Mouse (Mus musculus) forebrain, embryonic 16.5 days (tissue): ENCODE results near the gene Gipr. TPM values are rescaled to one million over a fixed set of nuclear protein-coding genes. Genes with fewer than 3 reads are reported as not detected.

Experiments
- ATAC-seq: fragments of 200-750 bp; cut with Nextera tagmentation; 2 replicates; pipeline ENCODE4 v1.8.0; 2017; ENCODE audit warnings: mild to moderate bottlenecking, moderate library complexity
- H3K27ac ChIP-seq: fragments of 300-500 bp; sonication (generic); 2 replicates; pipeline ENCODE4 v1.5.1; 2014; ENCODE audit warnings: low read length, control low read depth
- H3K27me3 ChIP-seq: fragments of 300-500 bp; sonication (generic); replicated peaks from 2 replicates; pipeline ENCODE4 v1.6.1; 2014; ENCODE audit warnings: low read length; ENCODE audit not compliant: control insufficient read depth, insufficient read depth
- H3K36me3 ChIP-seq: fragments of 300-500 bp; sonication (generic); 2 replicates; pipeline ENCODE4 v1.6.1; 2014; ENCODE audit not compliant: control insufficient read depth, insufficient read depth
- H3K4me1 ChIP-seq: fragments of 300-500 bp; sonication (generic); replicated peaks from 2 replicates; pipeline ENCODE4 v1.6.1; 2014; ENCODE audit warnings: low read length; ENCODE audit not compliant: control insufficient read depth, insufficient read depth
- H3K4me2 ChIP-seq: fragments of 300-500 bp; sonication (generic); 2 replicates; pipeline ENCODE4 v1.6.1; 2014; ENCODE audit warnings: mild to moderate bottlenecking, low read length, control low read depth
- H3K4me3 ChIP-seq: fragments of 300-500 bp; sonication (generic); replicated peaks from 2 replicates; pipeline ENCODE4 v1.5.1; 2014; ENCODE audit warnings: mild to moderate bottlenecking, low read length, control low read depth
- H3K9ac ChIP-seq: fragments of 300-500 bp; sonication (generic); replicated peaks from 2 replicates; pipeline ENCODE4 v1.6.1; 2014; ENCODE audit warnings: low read depth, low read length, control low read depth
- H3K9me3 ChIP-seq: fragments of 300-500 bp; sonication (generic); 2 replicates; pipeline ENCODE4 v1.6.1; 2016; ENCODE audit warnings: low read length; ENCODE audit not compliant: control insufficient read depth
- WGBS: fragments of 180-500 bp; shearing (Covaris S2); extraction: QIAGEN DNeasy Blood & Tissue Kit; methylation state at CpG from one replicate; pipeline ENCODE4 v1.1.7; 2014; 5-methylcytosine and 5-hydroxymethylcytosine counted together
- polyA plus RNA-seq: library from polyadenylated mRNA; unstranded; fragments of >200 nt; fragmentation: Nextera tagmentation; extraction: Ambion mirVana; gene quantifications from 2 replicates; pipeline ENCODE4 v1.2.1, GENCODE M21; 2015

Gipr gene
- polyA plus RNA-seq, 1 experiment from 2014 or later: 32.1 TPM

DNA sequence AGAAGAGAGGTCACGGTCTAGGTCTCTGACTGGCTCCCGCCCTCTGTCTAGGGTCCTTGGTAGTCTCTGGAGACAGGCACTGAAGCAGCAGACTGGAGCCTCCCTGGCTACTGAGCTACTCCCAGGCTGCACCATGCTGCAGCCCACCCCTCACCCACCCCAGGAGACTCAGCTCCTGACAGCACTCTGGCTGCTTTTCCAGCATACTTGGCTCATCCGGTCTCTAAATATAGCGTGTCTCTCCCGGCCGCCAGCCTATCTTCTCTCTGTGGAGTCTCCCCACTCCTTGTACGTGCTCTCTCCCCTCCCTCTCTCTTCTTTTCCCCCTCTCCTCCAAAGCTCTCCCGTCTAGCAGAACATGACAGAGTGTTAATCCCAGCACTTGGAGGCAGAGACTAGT lies 4.2 kb upstream of the Gipr start:
- H3K27me3 ChIP-seq: no peaks in the 10 kb centered on the region
- H3K9me3 ChIP-seq: peaks cover 3% of the 10 kb centered on the region; the same call in 1 of the 2 replicates
- H3K9ac ChIP-seq: peak overlapping the region; percentile 33; the same call in 1 of the 2 replicates
- no peaks in the 10 kb centered on the region for H3K36me3 ChIP-seq
- peak; percentile 88 for ATAC-seq
- peak overlapping the region; percentile 96 for H3K27ac ChIP-seq
- H3K4me1 ChIP-seq: peaks cover 40% of the 10 kb centered on the region
- 39% methylated on average over 8 of the region's 8 CpGs for WGBS
- peak overlapping the region; percentile 21; the same call in 1 of the 2 replicates for H3K4me2 ChIP-seq
- H3K4me3 ChIP-seq: no peak overlapping the region

DNA sequence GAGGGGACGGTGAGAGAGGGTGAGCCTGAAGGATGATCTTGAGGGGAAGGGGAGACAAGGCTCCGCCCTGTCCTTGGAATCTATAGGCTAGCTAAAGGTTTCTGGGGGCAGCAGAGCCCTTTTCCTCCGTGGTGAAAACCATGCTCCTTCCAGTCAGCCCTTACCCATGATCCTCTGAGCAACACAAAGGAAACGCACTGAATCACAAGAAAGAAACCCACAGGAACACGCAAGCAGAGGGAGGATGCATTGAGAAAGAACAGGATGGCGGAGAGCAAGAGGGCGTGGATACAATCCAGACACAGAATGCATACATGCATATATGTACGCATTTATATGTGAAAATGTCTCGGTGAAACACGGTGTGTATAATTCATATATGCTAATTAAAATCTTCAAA lies 3.6 kb upstream of the Gipr start:
- Histone ChIP-seq H3K4me3 (no peak overlapping the region), H3K27ac (peak overlapping the region; percentile 96), H3K9me3 (peaks cover 3% of the 10 kb centered on the region; the same call in 1 of the 2 replicates), H3K9ac (peak overlapping the region; percentile 33; the same call in 1 of the 2 replicates), H3K4me2 (no peak overlapping the region), H3K27me3 (no peaks in the 10 kb centered on the region), H3K4me1 (peaks cover 46% of the 10 kb centered on the region), H3K36me3 (no peaks in the 10 kb centered on the region)
- 0 out of 2 replicates have a peak, but pooled peaks have one; percentile 2 for ATAC-seq
- 45% methylated on average over 10 of the region's 10 CpGs for WGBS

DNA sequence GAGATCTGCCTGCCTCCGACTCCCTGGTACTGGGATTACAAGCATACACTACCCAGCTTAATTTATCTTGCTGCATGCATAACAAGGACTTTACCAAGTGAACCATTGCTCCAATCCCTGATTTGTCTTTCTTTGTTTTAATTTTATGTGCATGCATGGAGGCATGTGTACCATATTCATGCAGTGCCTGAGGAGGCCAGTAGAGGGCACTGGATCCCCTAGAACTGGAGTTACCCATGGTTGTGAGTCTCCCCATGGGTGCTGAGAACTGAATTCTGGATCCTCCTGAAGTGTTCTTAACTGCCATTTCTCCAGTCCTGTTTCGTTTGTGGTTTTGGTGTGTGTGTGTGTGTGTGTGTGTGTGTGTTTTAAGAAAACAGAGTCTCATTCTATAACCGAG lies 1.1 kb upstream of the Gipr start:
- no peak overlapping the region for H3K4me3 ChIP-seq
- H3K9ac ChIP-seq: no peak overlapping the region
- peaks cover 41% of the 10 kb centered on the region for H3K4me1 ChIP-seq
- peaks cover 3% of the 10 kb centered on the region; the same call in 1 of the 2 replicates for H3K9me3 ChIP-seq
- no peak overlapping the region for H3K4me2 ChIP-seq
- no peaks in the 10 kb centered on the region for H3K36me3 ChIP-seq
- 85% methylated on average over 3 of the region's 3 CpGs for WGBS
- H3K27ac ChIP-seq: no peak overlapping the region
- H3K27me3 ChIP-seq: no peaks in the 10 kb centered on the region
- ATAC-seq: no peak

DNA sequence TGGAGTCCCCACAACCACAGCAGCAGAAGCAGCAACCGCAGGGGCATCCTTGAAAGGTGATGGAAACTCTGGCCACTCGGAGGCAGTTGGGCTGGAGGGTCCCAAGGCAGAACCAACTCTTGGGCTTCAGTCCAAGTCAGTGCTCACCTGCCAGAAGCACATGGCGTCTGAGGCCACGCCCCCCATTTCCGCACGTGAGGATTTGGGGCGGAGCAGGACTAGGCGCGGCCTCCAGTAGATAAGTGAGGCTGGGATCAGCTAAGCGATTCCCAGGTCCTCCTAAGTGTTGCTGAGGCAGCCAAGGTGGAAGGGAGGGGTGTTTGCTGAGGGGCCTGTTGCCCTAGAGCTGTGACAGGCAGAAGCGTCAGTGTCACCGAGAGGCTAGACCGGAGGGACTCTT lies 949 bp downstream of the Gipr start:
- 2% methylated on average over 13 of the region's 13 CpGs for WGBS
- peak overlapping the region; percentile 53 for H3K4me2 ChIP-seq
- H3K9ac ChIP-seq: no peak overlapping the region
- H3K27ac ChIP-seq: no peak overlapping the region
- ATAC-seq: no peak
- H3K4me1 ChIP-seq: peaks cover 38% of the 10 kb centered on the region
- peak overlapping the region; percentile 33 for H3K4me3 ChIP-seq
- no peaks in the 10 kb centered on the region for H3K36me3 ChIP-seq
- no peaks in the 10 kb centered on the region; the same call in 1 of the 2 replicates for H3K27me3 ChIP-seq
- H3K9me3 ChIP-seq: peaks cover 3% of the 10 kb centered on the region; the same call in 1 of the 2 replicates

DNA sequence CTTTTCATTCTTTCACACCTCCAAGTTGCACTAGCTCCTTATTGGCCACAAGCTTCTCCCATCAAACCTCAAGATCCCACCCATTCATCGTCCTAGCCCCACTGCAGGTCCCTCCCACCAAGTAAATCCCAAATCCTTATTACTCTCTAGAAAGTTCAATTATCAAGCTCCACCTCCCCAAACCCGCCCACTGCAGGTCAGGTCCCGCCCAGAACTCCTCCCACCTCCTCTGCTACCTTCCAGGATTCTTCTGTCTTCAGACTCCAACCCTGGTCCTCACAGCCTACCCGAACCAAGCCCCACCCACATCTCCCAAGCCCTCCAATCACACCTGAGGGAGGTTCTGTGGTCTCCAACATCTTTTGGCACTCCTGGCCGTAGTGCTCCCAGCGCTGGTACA lies 1.7 kb downstream of the Gipr start:
- peak overlapping the region; percentile 53 for H3K4me2 ChIP-seq
- no peaks in the 10 kb centered on the region for H3K36me3 ChIP-seq
- peaks cover 3% of the 10 kb centered on the region; the same call in 1 of the 2 replicates for H3K9me3 ChIP-seq
- peaks cover 38% of the 10 kb centered on the region for H3K4me1 ChIP-seq
- H3K4me3 ChIP-seq: peak overlapping the region; percentile 4; the same call in 1 of the 2 replicates
- peaks cover 4% of the 10 kb centered on the region; the same call in 1 of the 2 replicates for H3K27me3 ChIP-seq
- H3K27ac ChIP-seq: no peak overlapping the region
- ATAC-seq: peak; percentile 17; the same call in 1 of the 2 replicates
- WGBS: under 1% methylated on average over 6 of the region's 6 CpGs
- H3K9ac ChIP-seq: no peak overlapping the region

DNA sequence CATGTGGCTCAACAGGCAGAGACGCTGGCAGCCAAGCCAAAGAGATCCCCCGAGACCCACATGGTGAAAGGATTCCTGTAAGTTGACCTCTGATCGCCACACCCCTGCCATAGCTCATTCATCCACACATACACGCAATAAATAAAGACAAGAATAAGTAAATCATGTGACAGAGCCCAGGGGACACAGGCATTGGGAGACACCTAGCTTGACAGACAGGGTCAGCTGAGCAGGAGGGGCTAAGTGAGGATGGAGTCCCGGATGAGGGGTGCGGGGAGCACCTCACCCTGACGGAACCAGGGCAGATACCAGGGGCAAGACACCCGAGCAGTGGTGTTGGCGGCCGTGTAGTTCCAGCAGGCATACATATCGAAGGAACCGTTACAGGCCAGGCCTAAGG lies 2.2 kb downstream of the Gipr start:
- 28% methylated on average over 12 of the region's 12 CpGs for WGBS
- Histone ChIP-seq H3K4me2 (peak overlapping the region; percentile 53; the same call in 1 of the 2 replicates), H3K36me3 (no peaks in the 10 kb centered on the region), H3K27me3 (peaks cover 4% of the 10 kb centered on the region; the same call in 1 of the 2 replicates), H3K9me3 (peaks cover 3% of the 10 kb centered on the region; the same call in 1 of the 2 replicates), H3K4me1 (peaks cover 40% of the 10 kb centered on the region), H3K4me3 (no peak overlapping the region), H3K9ac (no peak overlapping the region), H3K27ac (no peak overlapping the region)
- no peak for ATAC-seq

DNA sequence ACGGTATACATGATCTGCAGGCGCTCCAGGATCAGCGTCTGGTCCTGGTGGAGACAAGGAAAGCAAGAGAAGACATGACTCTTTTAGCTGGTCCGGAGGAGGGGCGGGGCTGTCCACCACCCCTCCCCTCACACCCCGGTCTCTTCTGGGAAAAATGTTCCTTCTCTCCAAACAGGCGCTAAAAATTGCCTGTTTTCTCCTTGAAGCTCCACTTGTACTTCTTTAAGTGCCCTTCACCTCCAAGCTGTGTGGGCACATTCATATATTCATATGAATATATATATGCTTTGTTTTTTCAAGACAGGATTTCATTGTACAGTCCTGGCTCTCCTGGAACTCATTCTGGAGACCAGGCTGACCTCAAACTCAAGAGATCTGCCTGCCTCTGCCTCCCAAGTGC lies 3.0 kb downstream of the Gipr start:
- no peak for ATAC-seq
- Histone ChIP-seq H3K36me3 (no peaks in the 10 kb centered on the region), H3K9ac (no peak overlapping the region), H3K4me2 (no peak overlapping the region), H3K4me3 (no peak overlapping the region), H3K27me3 (peaks cover 4% of the 10 kb centered on the region; the same call in 1 of the 2 replicates), H3K4me1 (peaks cover 42% of the 10 kb centered on the region), H3K27ac (no peak overlapping the region), H3K9me3 (peaks cover 3% of the 10 kb centered on the region; the same call in 1 of the 2 replicates)
- 85% methylated on average over 7 of the region's 7 CpGs for WGBS

DNA sequence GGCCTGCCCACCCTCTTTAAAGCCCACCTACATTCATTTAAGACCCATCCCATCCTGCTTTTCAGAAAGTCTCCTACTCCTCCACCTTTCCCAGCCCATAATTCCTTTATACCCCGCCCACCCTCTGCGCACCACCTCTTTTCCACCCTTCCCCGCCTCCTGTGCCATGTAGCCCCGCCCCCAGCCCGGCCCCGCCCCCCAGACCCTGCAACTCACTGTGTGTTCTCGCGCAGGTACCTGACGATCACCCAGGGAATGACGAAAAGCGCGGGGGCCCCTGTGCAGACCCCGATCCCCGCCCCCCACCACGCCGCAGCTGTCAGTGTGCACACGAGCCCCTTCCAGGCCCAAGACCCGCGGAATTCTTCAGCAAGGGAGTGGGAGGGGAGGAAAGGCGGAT lies 5.8 kb downstream of the Gipr start:
- H3K4me1 ChIP-seq: peaks cover 44% of the 10 kb centered on the region
- under 1% methylated on average over 20 of the region's 20 CpGs for WGBS
- H3K36me3 ChIP-seq: no peaks in the 10 kb centered on the region
- peak overlapping the region; percentile 37 for H3K4me2 ChIP-seq
- no peak overlapping the region for H3K27ac ChIP-seq
- H3K9ac ChIP-seq: peak overlapping the region; percentile 3; the same call in 1 of the 2 replicates
- peak overlapping the region; percentile 27 for H3K4me3 ChIP-seq
- peak; percentile 14; the same call in 1 of the 2 replicates for ATAC-seq
- no peaks in the 10 kb centered on the region for H3K9me3 ChIP-seq
- peaks cover 4% of the 10 kb centered on the region; the same call in 1 of the 2 replicates for H3K27me3 ChIP-seq

DNA sequence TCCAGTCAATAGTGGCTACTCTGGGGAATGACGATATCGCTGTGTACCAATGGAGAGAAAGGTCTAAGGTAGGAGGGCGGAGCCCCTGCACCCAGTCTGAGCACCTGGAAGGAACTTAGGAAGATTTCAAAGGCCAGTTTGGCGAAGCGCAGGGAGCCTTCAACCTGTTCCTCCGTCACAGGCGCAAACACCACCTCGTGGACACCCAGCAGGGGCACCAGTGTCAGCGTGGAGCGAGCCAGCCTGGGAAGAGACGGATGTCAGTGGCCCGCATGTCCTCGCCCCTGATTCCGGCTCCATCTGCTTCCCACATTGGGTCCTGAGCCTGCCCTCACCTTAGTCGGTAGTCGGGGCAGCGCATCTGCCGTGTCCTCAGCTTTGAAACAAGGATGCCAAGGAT lies 6.5 kb downstream of the Gipr start:
- peak overlapping the region; percentile 19; the same call in 1 of the 2 replicates for H3K9ac ChIP-seq

More for the DNA sequence above, 6.5 kb downstream of the Gipr start:
- 14% methylated on average over 18 of the region's 18 CpGs for WGBS
- peaks cover 4% of the 10 kb centered on the region; the same call in 1 of the 2 replicates for H3K27me3 ChIP-seq
- H3K27ac ChIP-seq: no peak overlapping the region
- H3K9me3 ChIP-seq: no peaks in the 10 kb centered on the region
- H3K36me3 ChIP-seq: no peaks in the 10 kb centered on the region
- peaks cover 37% of the 10 kb centered on the region for H3K4me1 ChIP-seq
- peak overlapping the region; percentile 27 for H3K4me3 ChIP-seq
- ATAC-seq: no peak
- peak overlapping the region; percentile 37 for H3K4me2 ChIP-seq
